Mouse (Mus musculus): ENCODE measurements around the gene Olfr1328.

DNA sequence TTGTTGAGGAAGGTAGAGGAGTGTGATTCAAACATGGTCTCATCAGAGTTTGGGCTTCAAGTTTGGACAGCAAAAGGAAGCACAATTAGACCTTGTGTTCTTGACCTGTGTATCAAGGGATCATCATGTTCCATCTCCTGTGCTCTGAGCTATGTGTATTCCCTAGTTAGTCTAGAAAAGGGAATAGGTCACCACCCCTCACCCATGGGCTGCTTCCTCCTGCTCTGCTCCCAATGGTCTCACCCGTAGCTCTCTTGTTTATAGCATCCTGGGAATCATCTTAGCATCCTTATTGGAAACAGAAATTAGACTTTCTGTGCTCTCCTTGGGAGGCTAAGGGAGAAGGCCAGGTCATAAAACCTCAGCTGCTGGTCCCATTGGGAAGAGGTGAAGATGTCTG is 50.1 kb downstream of the Olfr1328 start, which contains the start of gene Olfr1330:
- TF ChIP-seq CTCF (IDR thresholded peaks at IDR 0.05; ENCODE audit: low read depth) (no peak), EP300 (IDR thresholded peaks at IDR 0.05; ENCODE audit: low read depth) (no peak)
